Mouse (Mus musculus) heart, embryonic 11.5 days (tissue): Measurements from ENCODE around the gene Olfr667. TPM values are rescaled to one million over a fixed set of nuclear protein-coding genes. Genes with fewer than 3 reads are reported as not detected.
"Not testable (repeated sequence)": the region's sequence is repeated elsewhere in the genome, so short reads cannot be mapped to it uniquely, and the experiment has no call there.

ENCODE experiments used
- ATAC-seq: fragments of 200-750 bp; cut with Nextera tagmentation; replicated peaks from 2 replicates; pipeline ENCODE4 v1.8.0; 2017; ENCODE audit warnings: moderate library complexity; ENCODE audit not compliant: insufficient number of reproducible peaks, low FRiP score, low TSS enrichment
- H3K27ac ChIP-seq: fragments of 300-500 bp; sonication (generic); 2 replicates; pipeline ENCODE4 v1.5.1; 2014; ENCODE audit warnings: mild to moderate bottlenecking, low read depth, low read length
- H3K27me3 ChIP-seq: fragments of 300-500 bp; sonication (generic); 2 replicates; pipeline ENCODE4 v1.6.1; 2014; ENCODE audit warnings: mild to moderate bottlenecking, low read length, mixed read lengths; ENCODE audit not compliant: control insufficient read depth, insufficient read depth
- H3K36me3 ChIP-seq: fragments of 300-500 bp; sonication (generic); 2 replicates; pipeline ENCODE4 v1.6.1; 2014; ENCODE audit warnings: mild to moderate bottlenecking, low read length, moderate library complexity, mixed read lengths; ENCODE audit not compliant: control insufficient read depth, insufficient read depth
- H3K4me1 ChIP-seq: fragments of 300-500 bp; sonication (generic); 2 replicates; pipeline ENCODE4 v1.6.1; 2014; ENCODE audit warnings: low read length; ENCODE audit not compliant: control insufficient read depth, insufficient read depth
- H3K4me2 ChIP-seq: fragments of 300-500 bp; sonication (generic); 2 replicates; pipeline ENCODE4 v1.6.1; 2014; ENCODE audit warnings: mild to moderate bottlenecking, moderate library complexity
- H3K4me3 ChIP-seq: fragments of 300-500 bp; sonication (generic); 2 replicates; pipeline ENCODE4 v1.5.1; 2014; ENCODE audit warnings: low read depth, low read length
- H3K9ac ChIP-seq: fragments of 300-500 bp; sonication (generic); 2 replicates; pipeline ENCODE4 v1.6.1; 2014; ENCODE audit warnings: mild to moderate bottlenecking, low read depth, low read length, moderate library complexity
- H3K9me3 ChIP-seq: fragments of 300-500 bp; sonication (generic); replicated peaks from 2 replicates; pipeline ENCODE4 v1.6.1; 2016; ENCODE audit warnings: low read length; ENCODE audit not compliant: control insufficient read depth
- WGBS: fragments of 180-500 bp; shearing (Covaris S2); extraction: QIAGEN DNeasy Blood & Tissue Kit; methylation state at CpG from one replicate; pipeline ENCODE4 v1.1.7; 2014; ENCODE audit not compliant: insufficient replicate concordance; 5-methylcytosine and 5-hydroxymethylcytosine counted together
- polyA plus RNA-seq: library from polyadenylated mRNA; unstranded; fragments of >200 nt; fragmentation: Nextera tagmentation; extraction: Ambion mirVana; gene quantifications from 2 replicates; pipeline ENCODE4 v1.2.1, GENCODE M21; 2014

The Olfr667 gene
- not detected in 2 replicates for polyA plus RNA-seq

DNA sequence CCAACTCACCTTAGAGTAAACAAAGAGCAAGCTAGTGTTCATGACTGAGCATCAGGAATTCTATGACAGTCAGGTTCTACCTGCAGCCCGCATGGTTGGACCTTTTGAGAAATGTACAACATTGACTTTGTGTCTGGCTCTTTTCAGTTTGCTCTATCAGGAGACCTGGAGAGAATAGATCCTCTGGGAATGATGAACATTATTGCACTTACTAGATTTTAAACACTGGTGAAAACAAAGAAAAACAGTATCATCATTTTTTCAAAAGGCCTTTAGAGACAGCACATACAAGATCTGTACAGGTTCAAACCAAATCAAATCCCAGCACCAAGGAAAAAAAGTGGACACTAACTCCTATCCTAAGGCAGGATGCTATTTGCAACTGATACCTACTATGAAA, at the start of gene Olfr667:
Gene Olfr667, minus strand, starts transcription at position 101 of the 400 bp plus-strand sequence.
- no peak within 1 kb of the TSS for H3K9ac ChIP-seq
- 79% methylated on average over 1 of the region's 1 CpGs for WGBS
- no peak within 1 kb of the TSS for H3K4me2 ChIP-seq
- H3K27ac ChIP-seq: no peak within 1 kb of the TSS
- H3K27me3 ChIP-seq: no peaks in the 10 kb centered on the region
- no peak within 1 kb of the TSS for H3K4me3 ChIP-seq
- H3K9me3 ChIP-seq: no peaks in the 10 kb centered on the region
- H3K36me3 ChIP-seq: no peaks in the 10 kb centered on the region
- H3K4me1 ChIP-seq: no peaks in the 10 kb centered on the region
- ATAC-seq: no peak

GRCm38 (mm10) chr7:104962520-104962919, 41.2 kb upstream of the Olfr667 start, which contains the start of gene Olfr670:
Gene Olfr670 (minus strand): TSS chr7:104962620.
- WGBS: 39% methylated on average over 1 of the region's 1 CpGs
- Histone ChIP-seq H3K4me2 (no peak within 1 kb of the TSS), H3K9ac (no peak within 1 kb of the TSS), H3K27ac (no peak within 1 kb of the TSS), H3K4me1 (no peaks in the 10 kb centered on the region), H3K27me3 (no peaks in the 10 kb centered on the region), H3K36me3 (no peaks in the 10 kb centered on the region), H3K9me3 (no peaks in the 10 kb centered on the region), H3K4me3 (no peak within 1 kb of the TSS)
- no peak for ATAC-seq

DNA sequence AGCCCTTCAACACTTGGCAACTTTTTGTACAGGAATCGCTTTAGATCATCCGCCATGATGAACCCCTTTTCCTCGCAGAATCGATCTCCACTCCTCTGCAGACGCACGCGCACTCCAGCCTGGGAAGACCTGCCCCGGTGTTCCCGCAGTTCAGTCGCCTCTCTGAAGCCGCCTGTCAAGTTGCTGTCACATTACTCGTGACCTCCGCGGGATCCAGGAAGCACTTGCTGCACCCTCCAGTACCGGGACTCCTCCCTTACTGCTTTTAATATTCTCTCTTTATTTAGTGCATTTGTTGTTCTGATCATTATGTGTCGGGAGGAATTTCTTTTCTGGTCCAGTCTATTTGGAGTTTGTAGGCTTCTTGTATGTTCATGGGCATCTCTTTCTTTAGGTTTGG, 29.0 kb upstream of the Olfr667 start:
- ATAC-seq, H3K4me1 ChIP-seq, H3K36me3 ChIP-seq, H3K4me3 ChIP-seq, H3K9ac ChIP-seq, H3K27me3 ChIP-seq, H3K9me3 ChIP-seq, H3K4me2 ChIP-seq, H3K27ac ChIP-seq: not testable (repeated sequence)
- 85% methylated on average over 16 of the region's 16 CpGs for WGBS

- H3K4me2 ChIP-seq: no peak within 1 kb of the TSS
- H3K9me3 ChIP-seq: no peaks in the 10 kb centered on the region
- no peak within 1 kb of the TSS for H3K27ac ChIP-seq
- ATAC-seq: no peak
- no peaks in the 10 kb centered on the region for H3K27me3 ChIP-seq
- H3K4me3 ChIP-seq: no peak within 1 kb of the TSS
- no peak within 1 kb of the TSS for H3K9ac ChIP-seq
- no peaks in the 10 kb centered on the region for H3K36me3 ChIP-seq
- WGBS: 76% methylated on average over 1 of the region's 1 CpGs
- no peaks in the 10 kb centered on the region for H3K4me1 ChIP-seq
Measured at GRCm38 (mm10) chr7:104933940-104934339, 12.7 kb upstream of the Olfr667 start, which contains the start of gene Olfr669. Gene Olfr669 (plus strand): TSS chr7:104934240.

DNA sequence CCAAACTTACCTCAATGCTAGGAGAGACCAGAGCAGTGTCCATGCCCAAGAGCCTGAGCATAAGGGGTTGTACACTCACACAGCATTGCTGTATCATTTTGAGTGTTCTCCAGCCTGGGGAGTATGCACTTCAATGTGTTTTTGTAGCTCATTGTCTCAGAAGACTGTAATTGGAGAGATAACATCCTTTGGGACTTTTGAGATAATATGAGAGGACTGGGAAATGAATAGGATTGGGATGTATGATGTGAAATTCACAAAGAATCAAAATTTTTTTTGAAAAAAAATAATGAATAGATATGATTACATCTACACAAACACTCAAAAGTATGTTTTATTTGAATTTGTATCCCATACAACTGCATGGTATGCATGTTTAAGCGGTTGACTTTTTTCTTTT, 6.7 kb upstream of the Olfr667 start, which contains the start of gene Olfr668:
Gene Olfr668, minus strand, starts transcription at position 101 of the 400 bp plus-strand sequence.
- Histone ChIP-seq H3K4me1 (no peaks in the 10 kb centered on the region), H3K27me3 (no peaks in the 10 kb centered on the region), H3K9ac (no peak within 1 kb of the TSS), H3K4me2 (no peak within 1 kb of the TSS), H3K27ac (no peak within 1 kb of the TSS), H3K36me3 (no peaks in the 10 kb centered on the region), H3K4me3 (no peak within 1 kb of the TSS), H3K9me3 (no peaks in the 10 kb centered on the region)
- 63% methylated on average over 1 of the region's 1 CpGs for WGBS
- ATAC-seq: no peak

- H3K4me1 ChIP-seq: no peaks in the 10 kb centered on the region
- ATAC-seq: no peak
Measured at GRCm38 (mm10) chr7:104895852-104896251, 25.4 kb downstream of the Olfr667 start, which contains the start of gene Olfr666. Gene Olfr666 (minus strand): TSS chr7:104895952.

GRCm38 (mm10) chr7:104877731-104878130, 43.6 kb downstream of the Olfr667 start, which contains the start of gene Olfr665:
Gene Olfr665 (plus strand): TSS chr7:104878031.
- 40% methylated on average over 1 of the region's 1 CpGs for WGBS
- no peaks in the 10 kb centered on the region for H3K27me3 ChIP-seq
- ATAC-seq: no peak
- H3K9ac ChIP-seq: no peak within 1 kb of the TSS
- H3K36me3 ChIP-seq: no peaks in the 10 kb centered on the region
- no peaks in the 10 kb centered on the region for H3K4me1 ChIP-seq
- H3K4me3 ChIP-seq: no peak within 1 kb of the TSS
- H3K9me3 ChIP-seq: no peaks in the 10 kb centered on the region
- no peak within 1 kb of the TSS for H3K27ac ChIP-seq
- no peak within 1 kb of the TSS for H3K4me2 ChIP-seq

More at GRCm38 (mm10) chr7:104895852-104896251, 25.4 kb downstream of the Olfr667 start, which contains the start of gene Olfr666:
- H3K4me2 ChIP-seq: no peak within 1 kb of the TSS
- H3K9ac ChIP-seq: no peak within 1 kb of the TSS
- no peaks in the 10 kb centered on the region for H3K9me3 ChIP-seq
- H3K27ac ChIP-seq: no peak within 1 kb of the TSS
- H3K4me3 ChIP-seq: no peak within 1 kb of the TSS
- no peaks in the 10 kb centered on the region for H3K27me3 ChIP-seq
- H3K36me3 ChIP-seq: no peaks in the 10 kb centered on the region
- WGBS: 87% methylated on average over 2 of the region's 2 CpGs

Other genes starting within 250 kb of the Olfr667 start
- gene Olfr661, start 235.0 kb downstream of the Olfr667 start, polyA plus RNA-seq: not detected in 2 replicates
- not detected in 2 replicates for gene Usp17le, start 144.0 kb downstream of the Olfr667 start, polyA plus RNA-seq
- gene Usp17lb, start 78.9 kb downstream of the Olfr667 start, polyA plus RNA-seq: not detected in 2 replicates
- not detected in 2 replicates for gene Usp17la, start 64.5 kb downstream of the Olfr667 start, polyA plus RNA-seq
- gene Olfr665, start 43.5 kb downstream of the Olfr667 start, polyA plus RNA-seq: not detected in 2 replicates
- gene Olfr666, start 25.5 kb downstream of the Olfr667 start, polyA plus RNA-seq: not detected in 2 replicates
- gene Olfr668, start 6.6 kb upstream of the Olfr667 start, polyA plus RNA-seq: not detected in 2 replicates
- gene Olfr669, start 12.8 kb upstream of the Olfr667 start, polyA plus RNA-seq: not detected in 2 replicates
- not detected in 2 replicates for gene Olfr670, start 41.1 kb upstream of the Olfr667 start, polyA plus RNA-seq
- gene Olfr671, start 57.6 kb upstream of the Olfr667 start, polyA plus RNA-seq: not detected in 2 replicates
- gene Olfr672, start 80.5 kb upstream of the Olfr667 start, polyA plus RNA-seq: not detected in 2 replicates
- not detected in 2 replicates for gene Olfr675, start 107.0 kb upstream of the Olfr667 start, polyA plus RNA-seq
- gene Olfr676, start 111.2 kb upstream of the Olfr667 start, polyA plus RNA-seq: not detected in 2 replicates
- not detected in 2 replicates for gene Olfr677, start 129.9 kb upstream of the Olfr667 start, polyA plus RNA-seq
- gene Olfr678, start 143.0 kb upstream of the Olfr667 start, polyA plus RNA-seq: not detected in 2 replicates
- not detected in 2 replicates for gene Olfr679, start 159.7 kb upstream of the Olfr667 start, polyA plus RNA-seq
- gene Olfr680-ps1, start 171.3 kb upstream of the Olfr667 start, polyA plus RNA-seq: not detected in 2 replicates
- gene Olfr681, start 195.4 kb upstream of the Olfr667 start, polyA plus RNA-seq: not detected in 2 replicates
- gene Olfr683, start 225.5 kb upstream of the Olfr667 start, polyA plus RNA-seq: not detected in 2 replicates
- not detected in 2 replicates for gene Olfr684, start 242.2 kb upstream of the Olfr667 start, polyA plus RNA-seq